Mouse (Mus musculus): ENCODE measurements around the gene Parp16. TPM values are rescaled to one million over a fixed set of nuclear protein-coding genes. Genes with fewer than 3 reads are reported as not detected.

Gene Parp16
- polyA plus RNA-seq, 1 experiment from 2014 or later, result 6.0 TPM

GRCm38 (mm10) chr9:65248377-65248690 lies 53.2 kb downstream of the Parp16 start:
- H3K4me3 ChIP-seq (ENCODE audit: low read depth, low read length), result no peak overlapping the region
- no peak for ATAC-seq (ENCODE audit: insufficient number of reproducible peaks, insufficient read depth, low FRiP score, low read depth)
- no peaks in the 10 kb centered on the region for H3K27me3 ChIP-seq (ENCODE audit: control insufficient read depth, insufficient read depth, low read length)
- H3K9ac ChIP-seq (replicated peaks; ENCODE audit: low read depth, low read length), result no peak overlapping the region
- WGBS, result 83% methylated on average over 5 of the region's 5 CpGs
- no peaks in the 10 kb centered on the region for H3K36me3 ChIP-seq (ENCODE audit: control insufficient read depth, insufficient read depth, low read length)
- H3K9me3 ChIP-seq (ENCODE audit: control insufficient read depth, low read depth, low read length), result no peaks in the 10 kb centered on the region
- H3K4me1 ChIP-seq (ENCODE audit: control insufficient read depth, insufficient read depth, low read length), result peaks cover 11% of the 10 kb centered on the region; the same call in 1 of the 2 replicates
- no peak overlapping the region for H3K27ac ChIP-seq (ENCODE audit: low read length)
- H3K4me2 ChIP-seq (replicated peaks; ENCODE audit: low read depth, low read length), result no peak overlapping the region

- 69% methylated on average over 3 of the region's 3 CpGs for WGBS
- no peak overlapping the region for H3K27ac ChIP-seq (ENCODE audit: low read length)
- no peaks in the 10 kb centered on the region for H3K4me1 ChIP-seq (ENCODE audit: control insufficient read depth, insufficient read depth, low read length)
- no peak for ATAC-seq (ENCODE audit: insufficient number of reproducible peaks, insufficient read depth, low FRiP score, low read depth)
- no peaks in the 10 kb centered on the region for H3K9me3 ChIP-seq (ENCODE audit: control insufficient read depth, low read depth, low read length)
- H3K4me3 ChIP-seq (ENCODE audit: low read depth, low read length), result no peak overlapping the region
- H3K27me3 ChIP-seq (ENCODE audit: control insufficient read depth, insufficient read depth, low read length), result no peaks in the 10 kb centered on the region
- H3K9ac ChIP-seq (replicated peaks; ENCODE audit: low read depth, low read length), result no peak overlapping the region
- no peak overlapping the region for H3K4me2 ChIP-seq (replicated peaks; ENCODE audit: low read depth, low read length)
- H3K36me3 ChIP-seq (ENCODE audit: control insufficient read depth, insufficient read depth, low read length), result no peaks in the 10 kb centered on the region
Measured at GRCm38 (mm10) chr9:65252026-65252425, 56.9 kb downstream of the Parp16 start.

DNA sequence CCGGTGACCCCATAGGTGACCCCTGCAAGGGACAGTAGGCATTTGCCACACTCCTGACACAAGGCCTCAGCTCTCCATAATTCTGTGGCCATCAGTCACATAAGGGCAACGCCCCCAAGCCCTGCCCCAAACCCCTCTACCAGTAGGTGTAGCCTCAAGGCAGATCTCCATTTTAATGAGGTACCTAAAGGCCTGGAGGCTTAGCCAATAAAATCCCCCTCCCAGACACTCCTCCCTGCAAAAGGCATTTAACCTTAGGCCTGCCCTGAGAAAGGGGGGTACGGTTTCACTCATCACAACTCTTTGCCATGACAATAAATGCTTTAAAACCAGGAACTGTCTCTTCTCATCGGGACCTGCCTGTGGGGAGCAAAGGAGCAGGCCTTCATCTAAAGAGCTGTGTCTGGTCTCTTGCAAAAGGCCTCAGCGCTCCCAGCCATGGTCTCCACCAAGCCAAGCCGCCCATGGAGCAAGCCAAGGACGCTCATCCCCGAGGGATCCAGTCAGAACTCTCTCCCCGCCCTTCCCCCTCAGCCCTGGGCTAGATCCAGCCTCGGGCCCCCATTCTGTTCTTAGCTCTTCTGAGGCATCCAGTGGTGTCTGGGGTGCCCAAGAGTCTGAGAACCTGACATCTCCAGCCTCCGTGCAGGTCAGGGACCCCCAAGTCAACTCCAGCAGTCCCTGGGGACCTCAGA lies 60.9 kb downstream of the Parp16 start:
- Histone ChIP-seq H3K27ac (ENCODE audit: low read length) (no peak overlapping the region), H3K36me3 (ENCODE audit: control insufficient read depth, insufficient read depth, low read length) (no peaks in the 10 kb centered on the region), H3K9ac (replicated peaks; ENCODE audit: low read depth, low read length) (no peak overlapping the region), H3K9me3 (ENCODE audit: control insufficient read depth, low read depth, low read length) (no peaks in the 10 kb centered on the region), H3K4me3 (ENCODE audit: low read depth, low read length) (no peak overlapping the region), H3K4me2 (replicated peaks; ENCODE audit: low read depth, low read length) (no peak overlapping the region), H3K4me1 (ENCODE audit: control insufficient read depth, insufficient read depth, low read length) (no peaks in the 10 kb centered on the region), H3K27me3 (ENCODE audit: control insufficient read depth, insufficient read depth, low read length) (no peaks in the 10 kb centered on the region)
- no peak for ATAC-seq (ENCODE audit: insufficient number of reproducible peaks, insufficient read depth, low FRiP score, low read depth)
- 72% methylated on average over 11 of the region's 11 CpGs for WGBS

GRCm38 (mm10) chr9:65257218-65257910 lies 62.2 kb downstream of the Parp16 start:
- 71% methylated on average over 9 of the region's 9 CpGs for WGBS
- H3K4me2 ChIP-seq (replicated peaks; ENCODE audit: low read depth, low read length), result no peak overlapping the region
- H3K9me3 ChIP-seq (ENCODE audit: control insufficient read depth, low read depth, low read length), result no peaks in the 10 kb centered on the region
- no peaks in the 10 kb centered on the region for H3K27me3 ChIP-seq (ENCODE audit: control insufficient read depth, insufficient read depth, low read length)
- ATAC-seq (ENCODE audit: insufficient number of reproducible peaks, insufficient read depth, low FRiP score, low read depth), result no peak
- H3K4me1 ChIP-seq (ENCODE audit: control insufficient read depth, insufficient read depth, low read length), result no peaks in the 10 kb centered on the region
- no peaks in the 10 kb centered on the region for H3K36me3 ChIP-seq (ENCODE audit: control insufficient read depth, insufficient read depth, low read length)
- H3K27ac ChIP-seq (ENCODE audit: low read length), result no peak overlapping the region
- no peak overlapping the region for H3K4me3 ChIP-seq (ENCODE audit: low read depth, low read length)
- H3K9ac ChIP-seq (replicated peaks; ENCODE audit: low read depth, low read length), result no peak overlapping the region

DNA sequence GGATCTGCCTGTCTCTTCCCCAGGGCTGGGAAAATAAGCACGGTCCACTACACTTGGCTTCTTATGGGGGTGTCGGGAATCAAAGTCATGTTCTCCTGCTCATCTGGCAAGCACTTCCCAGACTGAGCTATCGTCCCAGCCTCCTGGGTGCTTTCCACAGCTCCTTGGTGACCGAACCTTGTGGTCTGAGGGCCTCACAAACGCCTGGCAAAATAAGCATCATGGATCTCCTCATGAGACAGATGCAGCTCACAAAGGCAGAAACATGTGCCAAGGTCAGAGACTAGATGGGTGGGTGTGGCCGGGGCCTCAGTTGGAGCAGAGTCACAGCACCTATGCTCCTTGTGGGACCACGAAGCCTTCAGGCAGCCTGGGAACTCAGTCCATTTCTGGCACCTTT lies 64.2 kb downstream of the Parp16 start:
- no peak overlapping the region for H3K4me3 ChIP-seq (ENCODE audit: low read depth, low read length)
- no peak overlapping the region for H3K9ac ChIP-seq (replicated peaks; ENCODE audit: low read depth, low read length)
- WGBS, result 80% methylated on average over 7 of the region's 7 CpGs
- no peaks in the 10 kb centered on the region for H3K9me3 ChIP-seq (ENCODE audit: control insufficient read depth, low read depth, low read length)
- no peak for ATAC-seq (ENCODE audit: insufficient number of reproducible peaks, insufficient read depth, low FRiP score, low read depth)
- H3K4me1 ChIP-seq (ENCODE audit: control insufficient read depth, insufficient read depth, low read length), result no peaks in the 10 kb centered on the region
- H3K27ac ChIP-seq (ENCODE audit: low read length), result no peak overlapping the region
- H3K27me3 ChIP-seq (ENCODE audit: control insufficient read depth, insufficient read depth, low read length), result no peaks in the 10 kb centered on the region
- H3K4me2 ChIP-seq (replicated peaks; ENCODE audit: low read depth, low read length), result no peak overlapping the region
- H3K36me3 ChIP-seq (ENCODE audit: control insufficient read depth, insufficient read depth, low read length), result no peaks in the 10 kb centered on the region

DNA sequence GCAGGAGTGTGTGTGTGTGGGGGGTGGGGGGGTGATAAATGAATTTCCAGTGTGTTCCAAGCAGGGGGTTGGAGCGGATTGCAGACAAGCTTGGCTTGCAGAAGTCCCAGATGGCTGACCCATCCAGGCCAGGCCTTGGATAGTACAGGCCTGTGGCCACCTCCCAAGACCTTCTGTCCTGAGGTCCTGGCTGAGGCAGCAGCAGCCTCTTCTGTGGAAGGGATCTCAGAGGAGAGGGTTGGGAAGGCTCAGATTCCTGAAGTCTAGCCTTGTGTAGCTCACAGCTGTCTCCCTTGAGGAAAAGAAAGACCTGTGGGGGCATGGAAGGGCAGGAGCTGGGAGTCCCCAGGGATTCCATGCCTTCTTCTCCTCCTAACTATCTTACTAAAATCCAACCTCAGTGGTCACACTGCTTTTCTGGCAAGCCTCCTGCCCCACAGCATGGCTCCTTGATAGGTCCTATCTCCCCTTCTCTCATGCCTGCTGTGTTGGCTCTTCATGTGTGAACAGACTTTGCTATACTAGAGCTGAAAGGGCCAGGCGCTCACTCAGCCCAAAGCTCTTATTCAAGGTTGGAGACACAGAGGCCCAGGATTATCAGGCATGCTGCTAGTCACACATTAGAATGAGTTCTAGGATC lies 66.6 kb downstream of the Parp16 start:
- H3K36me3 ChIP-seq (ENCODE audit: control insufficient read depth, insufficient read depth, low read length), result no peaks in the 10 kb centered on the region
- WGBS, result 89% methylated on average over 2 of the region's 2 CpGs

DNA sequence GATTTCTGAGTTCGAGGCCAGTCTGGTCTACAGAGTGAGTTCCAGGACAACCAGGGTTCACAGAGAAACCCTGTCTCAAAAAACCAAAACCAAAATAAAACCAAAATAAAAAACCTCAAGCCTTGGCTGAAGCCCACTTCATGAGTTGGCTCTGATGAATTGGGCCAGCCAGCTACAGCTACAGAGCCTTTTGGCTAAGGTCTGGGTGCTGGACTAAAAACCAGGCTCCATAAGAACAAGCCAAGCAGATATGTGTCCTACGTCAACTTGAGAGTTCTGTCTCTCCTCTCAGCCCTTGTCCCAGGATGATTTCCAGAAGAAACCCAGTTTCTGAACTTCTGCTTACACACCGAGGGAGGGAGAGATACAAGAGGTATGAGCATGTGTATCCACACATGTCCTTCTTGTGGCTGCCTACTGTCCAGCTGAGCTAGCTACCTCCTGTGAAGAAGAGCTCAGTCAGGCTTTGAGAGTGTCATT lies 67.5 kb downstream of the Parp16 start:
- ATAC-seq (ENCODE audit: insufficient number of reproducible peaks, insufficient read depth, low FRiP score, low read depth), result no peak
- peaks cover 16% of the 10 kb centered on the region; the same call in 1 of the 2 replicates for H3K4me1 ChIP-seq (ENCODE audit: control insufficient read depth, insufficient read depth, low read length)
- H3K4me2 ChIP-seq (replicated peaks; ENCODE audit: low read depth, low read length), result no peak overlapping the region
- H3K9ac ChIP-seq (replicated peaks; ENCODE audit: low read depth, low read length), result no peak overlapping the region
- WGBS, result 90% methylated on average over 3 of the region's 3 CpGs
- H3K4me3 ChIP-seq (ENCODE audit: low read depth, low read length), result no peak overlapping the region
- H3K36me3 ChIP-seq (ENCODE audit: control insufficient read depth, insufficient read depth, low read length), result no peaks in the 10 kb centered on the region
- H3K27me3 ChIP-seq (ENCODE audit: control insufficient read depth, insufficient read depth, low read length), result no peaks in the 10 kb centered on the region
- H3K9me3 ChIP-seq (ENCODE audit: control insufficient read depth, low read depth, low read length), result no peaks in the 10 kb centered on the region
- H3K27ac ChIP-seq (ENCODE audit: low read length), result no peak overlapping the region

More for the DNA sequence above, 66.6 kb downstream of the Parp16 start:
- Histone ChIP-seq H3K27me3 (ENCODE audit: control insufficient read depth, insufficient read depth, low read length) (no peaks in the 10 kb centered on the region), H3K9ac (replicated peaks; ENCODE audit: low read depth, low read length) (no peak overlapping the region), H3K9me3 (ENCODE audit: control insufficient read depth, low read depth, low read length) (no peaks in the 10 kb centered on the region), H3K4me1 (ENCODE audit: control insufficient read depth, insufficient read depth, low read length) (peaks cover 13% of the 10 kb centered on the region; the same call in 1 of the 2 replicates), H3K4me3 (ENCODE audit: low read depth, low read length) (no peak overlapping the region), H3K27ac (ENCODE audit: low read length) (no peak overlapping the region), H3K4me2 (replicated peaks; ENCODE audit: low read depth, low read length) (no peak overlapping the region)
- ATAC-seq (ENCODE audit: insufficient number of reproducible peaks, insufficient read depth, low FRiP score, low read depth), result no peak

DNA sequence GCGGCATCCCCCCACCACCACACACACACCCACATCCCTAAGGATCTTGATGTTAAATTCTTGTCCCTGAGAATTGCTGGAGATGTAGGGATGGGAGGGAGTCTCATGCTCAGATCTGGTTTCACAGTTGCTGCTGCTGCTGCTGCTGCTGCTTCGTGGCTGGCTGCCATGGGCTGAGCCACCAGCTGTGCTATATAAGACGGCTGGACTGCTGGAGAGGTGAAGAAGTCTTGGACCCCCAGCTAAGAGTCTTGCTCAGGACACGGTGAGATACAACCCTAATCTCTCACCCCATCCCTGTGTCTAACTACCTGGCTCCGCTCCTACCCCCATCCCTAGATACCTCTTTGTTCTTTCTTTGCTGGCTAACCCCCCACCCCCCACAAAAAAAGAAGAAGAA lies 69.8 kb downstream of the Parp16 start, which contains the start of gene Cilp:
TSS of gene Cilp (plus strand) at position 222 of the 400 bp plus-strand sequence.
- no peak within 1 kb of the TSS for H3K4me3 ChIP-seq (ENCODE audit: low read depth, low read length)
- H3K27me3 ChIP-seq (ENCODE audit: control insufficient read depth, insufficient read depth, low read length), result no peaks in the 10 kb centered on the region
- no peak within 1 kb of the TSS for H3K4me2 ChIP-seq (replicated peaks; ENCODE audit: low read depth, low read length)
- ATAC-seq (ENCODE audit: insufficient number of reproducible peaks, insufficient read depth, low FRiP score, low read depth), result no peak
- WGBS, result 39% methylated on average over 5 of the region's 5 CpGs
- H3K4me1 ChIP-seq (ENCODE audit: control insufficient read depth, insufficient read depth, low read length), result peaks cover 20% of the 10 kb centered on the region; the same call in 1 of the 2 replicates
- H3K9ac ChIP-seq (replicated peaks; ENCODE audit: low read depth, low read length), result no peak within 1 kb of the TSS
- H3K9me3 ChIP-seq (ENCODE audit: control insufficient read depth, low read depth, low read length), result no peaks in the 10 kb centered on the region
- H3K27ac ChIP-seq (ENCODE audit: low read length), result no peak within 1 kb of the TSS
- no peaks in the 10 kb centered on the region for H3K36me3 ChIP-seq (ENCODE audit: control insufficient read depth, insufficient read depth, low read length)
